Mouse (Mus musculus) C2C12 (cell line): ENCODE measurements around the gene Pycr2. TPM values are rescaled to one million over a fixed set of nuclear protein-coding genes. Genes with fewer than 3 reads are reported as not detected.

Source experiments
- H3K27me3 ChIP-seq: one replicate; pipeline ENCODE4 v1.6.1; 2011; ENCODE audit not compliant: control insufficient read depth, insufficient read depth, insufficient read length
- H3K36me3 ChIP-seq: one replicate; pipeline ENCODE4 v1.6.1; 2011; ENCODE audit not compliant: control insufficient read depth, insufficient read depth
- H3K4me3 ChIP-seq: one replicate; pipeline ENCODE4 v1.5.1; 2011; ENCODE audit warnings: mild to moderate bottlenecking, control low read depth; ENCODE audit not compliant: poor library complexity, insufficient read depth, severe bottlenecking
- H3K79me2 ChIP-seq: one replicate; pipeline ENCODE4 v1.6.1; 2011; ENCODE audit not compliant: control insufficient read depth, insufficient read depth
- H3K79me3 ChIP-seq: one replicate; pipeline ENCODE4 v1.6.1; 2011; ENCODE audit warnings: low read depth, control low read depth
- H3ac ChIP-seq: one replicate; pipeline ENCODE3; 2011; ENCODE audit warnings: low read depth; ENCODE audit not compliant: control insufficient read depth, insufficient read length
- CEBPB ChIP-seq: IDR thresholded peaks from one replicate; pipeline ENCODE4 v1.6.1; 2011; ENCODE audit warnings: low read depth, mild to moderate bottlenecking, control low read depth, moderate library complexity
- CTCF ChIP-seq: IDR thresholded peaks from one replicate; pipeline ENCODE4 v1.5.1; 2011; ENCODE audit not compliant: control insufficient read depth, insufficient read depth, insufficient read length
- FOSL1 ChIP-seq: IDR thresholded peaks from one replicate; pipeline ENCODE4 v1.8.0; 2011; ENCODE audit warnings: mild to moderate bottlenecking, low read length; ENCODE audit not compliant: poor library complexity, insufficient read depth, severe bottlenecking
- MAX ChIP-seq: IDR thresholded peaks from one replicate; pipeline ENCODE4 v1.6.1; 2011; ENCODE audit warnings: mild to moderate bottlenecking, control low read depth
- MYOD1 ChIP-seq: IDR thresholded peaks from one replicate; pipeline ENCODE4 v1.6.1; 2011; ENCODE audit warnings: low read depth; ENCODE audit not compliant: control insufficient read depth, insufficient read length
- MYOG ChIP-seq: IDR thresholded peaks from one replicate; pipeline ENCODE4 v1.6.1; 2011; ENCODE audit not compliant: control insufficient read depth, insufficient read length; ENCODE audit errors: extremely low read depth
- USF1 ChIP-seq: IDR thresholded peaks from one replicate; pipeline ENCODE4 v1.6.1; 2011; ENCODE audit warnings: low read depth, mild to moderate bottlenecking, control low read depth, moderate library complexity
- polyA plus RNA-seq: library from polyadenylated mRNA; unstranded; fragments of >200 nt; fragmentation: generic; extraction: Trizol; gene quantifications from one replicate; pipeline ENCODE4 v1.2.1, GENCODE M21; 2012; ENCODE audit warnings: missing spikeins

Gene Pycr2
- polyA plus RNA-seq, 1 experiment, result 114 TPM

- peaks cover 17% of the 10 kb centered on the region for H3K36me3 ChIP-seq
- no peak overlapping the region for H3ac ChIP-seq
- H3K79me3 ChIP-seq, result peaks cover 23% of the 10 kb centered on the region
- H3K4me3 ChIP-seq, result no peak overlapping the region
- no peak for TF ChIP-seq MYOG
- TF ChIP-seq FOSL1, result no peak
- TF ChIP-seq MYOD1, result no peak
- no peak for TF ChIP-seq USF1
- no peak for TF ChIP-seq MAX
- no peak for TF ChIP-seq CTCF
- no peak for TF ChIP-seq CEBPB
- H3K27me3 ChIP-seq, result peaks cover 4% of the 10 kb centered on the region
- H3K79me2 ChIP-seq, result peaks cover 32% of the 10 kb centered on the region
Observed at GRCm38 (mm10) chr1:180902915-180903314, 1.2 kb upstream of the Pycr2 start.

GRCm38 (mm10) chr1:180903666-180904038, 441 bp upstream of the Pycr2 start:
- H3K27me3 ChIP-seq, result no peaks in the 10 kb centered on the region
- H3ac ChIP-seq, result no peak overlapping the region
- peaks cover 25% of the 10 kb centered on the region for H3K79me3 ChIP-seq
- H3K79me2 ChIP-seq, result peaks cover 32% of the 10 kb centered on the region
- H3K4me3 ChIP-seq, result no peak overlapping the region
- no peak for TF ChIP-seq MAX
- TF ChIP-seq CTCF, result no peak
- no peak for TF ChIP-seq MYOD1
- TF ChIP-seq FOSL1, result no peak
- no peak for TF ChIP-seq MYOG
- no peak for TF ChIP-seq USF1
- TF ChIP-seq CEBPB, result no peak
- peaks cover 21% of the 10 kb centered on the region for H3K36me3 ChIP-seq

- H3K79me3 ChIP-seq, result peaks cover 25% of the 10 kb centered on the region
- TF ChIP-seq MAX (no peak), FOSL1 (no peak), USF1 (no peak), MYOD1 (no peak), MYOG (no peak), CTCF (no peak), CEBPB (no peak)
- H3K27me3 ChIP-seq, result no peaks in the 10 kb centered on the region
- H3K4me3 ChIP-seq, result peak overlapping the region; percentile 79
- peaks cover 32% of the 10 kb centered on the region for H3K79me2 ChIP-seq
- peaks cover 26% of the 10 kb centered on the region for H3K36me3 ChIP-seq
- H3ac ChIP-seq, result peak overlapping the region; percentile 71
Observed at GRCm38 (mm10) chr1:180904815-180905080, 655 bp downstream of the Pycr2 start.

- Histone ChIP-seq H3K36me3 (peaks cover 26% of the 10 kb centered on the region), H3K79me2 (peaks cover 32% of the 10 kb centered on the region), H3K27me3 (no peaks in the 10 kb centered on the region), H3K4me3 (peak overlapping the region; percentile 79), H3ac (peak overlapping the region; percentile 21), H3K79me3 (peaks cover 25% of the 10 kb centered on the region)
- no peak for TF ChIP-seq MYOG
- no peak for TF ChIP-seq MYOD1
- TF ChIP-seq MAX, result no peak
Observed at GRCm38 (mm10) chr1:180905307-180905706, 1.2 kb downstream of the Pycr2 start.

DNA sequence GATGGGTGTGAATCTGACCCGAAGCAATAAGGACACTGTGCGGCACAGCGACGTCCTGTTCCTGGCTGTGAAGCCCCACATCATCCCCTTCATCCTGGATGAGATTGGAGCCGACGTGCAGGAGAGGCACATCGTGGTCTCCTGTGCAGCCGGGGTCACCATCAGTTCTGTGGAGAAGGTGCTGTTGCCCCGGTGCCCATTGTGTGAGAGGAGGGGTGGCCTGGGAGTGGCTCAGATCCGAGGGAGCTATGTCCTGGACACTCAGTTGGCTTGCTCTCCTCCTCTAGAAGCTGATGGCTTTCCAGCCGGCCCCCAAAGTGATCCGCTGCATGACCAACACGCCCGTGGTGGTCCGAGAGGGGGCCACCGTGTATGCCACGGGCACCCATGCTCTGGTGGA, 1.8 kb downstream of the Pycr2 start:
- Histone ChIP-seq H3K4me3 (no peak overlapping the region), H3K36me3 (peaks cover 26% of the 10 kb centered on the region), H3K79me3 (peaks cover 25% of the 10 kb centered on the region), H3K79me2 (peaks cover 32% of the 10 kb centered on the region), H3K27me3 (no peaks in the 10 kb centered on the region), H3ac (no peak overlapping the region)
- no peak for TF ChIP-seq MAX
- no peak for TF ChIP-seq MYOG
- TF ChIP-seq MYOD1, result no peak
- no peak for TF ChIP-seq FOSL1
- TF ChIP-seq USF1, result no peak
- TF ChIP-seq CEBPB, result no peak

- no peak overlapping the region for H3K4me3 ChIP-seq
- peaks cover 26% of the 10 kb centered on the region for H3K36me3 ChIP-seq
- no peak for TF ChIP-seq MYOG
- TF ChIP-seq MAX, result no peak
- no peak for TF ChIP-seq CTCF
- no peak for TF ChIP-seq USF1
- no peak for TF ChIP-seq FOSL1
- no peak for TF ChIP-seq CEBPB
- TF ChIP-seq MYOD1, result no peak
- H3ac ChIP-seq, result no peak overlapping the region
- no peaks in the 10 kb centered on the region for H3K27me3 ChIP-seq
- H3K79me2 ChIP-seq, result peaks cover 32% of the 10 kb centered on the region
- H3K79me3 ChIP-seq, result peaks cover 25% of the 10 kb centered on the region
Observed at GRCm38 (mm10) chr1:180906461-180907147, 2.5 kb downstream of the Pycr2 start.
